Mouse (Mus musculus) ES-E14 (cell line): ENCODE results near the gene Gm44965.

Experiments
- CHD2 ChIP-seq: IDR thresholded peaks from 2 replicates; pipeline ENCODE4 v1.6.1; 2014; ENCODE audit warnings: mild to moderate bottlenecking, low read depth, low read length, inconsistent platforms
- HCFC1 ChIP-seq: IDR thresholded peaks from 2 replicates; pipeline ENCODE4 v1.6.1; 2012; ENCODE audit warnings: low read length, inconsistent platforms, borderline replicate concordance; ENCODE audit not compliant: insufficient read depth
- ZC3H11A ChIP-seq: IDR thresholded peaks from 2 replicates; pipeline ENCODE4 v1.6.1; 2012; ENCODE audit warnings: low read depth, mild to moderate bottlenecking, inconsistent platforms, low read length, borderline replicate concordance
- ZNF384 ChIP-seq: IDR thresholded peaks from 2 replicates; pipeline ENCODE4 v1.6.1; 2012; ENCODE audit warnings: low read depth, low read length, inconsistent platforms

- TF ChIP-seq ZC3H11A (no peak), CHD2 (no peak), HCFC1 (no peak), ZNF384 (no peak)
Observed at GRCm38 (mm10) chr6:48568036-48568984, 25.4 kb upstream of the Gm44965 start.
